Mouse (Mus musculus) heart, embryonic 14.5 days (tissue): ENCODE data around the gene Tfip11. TPM values are rescaled to one million over a fixed set of nuclear protein-coding genes. Genes with fewer than 3 reads are reported as not detected.

ENCODE experiments used
- ATAC-seq: fragments of 200-750 bp; cut with Nextera tagmentation; 2 replicates; pipeline ENCODE4 v1.8.0; 2017; ENCODE audit warnings: low read depth, moderate TSS enrichment; ENCODE audit not compliant: insufficient number of reproducible peaks, insufficient read depth, low FRiP score
- H3K27ac ChIP-seq, 2 experiments: fragments of 200-500 bp in 1 of 2; fragments of 300-500 bp in 1 of 2; sonication (generic) in 1 of 2; replicated peaks in 1 of 2; 2 replicates each; pipeline ENCODE4 v1.5.1; 2012 to 2014; ENCODE audit warnings: low read depth in 2 of 2, low read length in 2 of 2, control low read depth in 1 of 2, mild to moderate bottlenecking in 1 of 2, mixed read lengths in 1 of 2; ENCODE audit not compliant: control insufficient read depth in 1 of 2, insufficient read depth in 1 of 2
- H3K27me3 ChIP-seq: fragments of 300-500 bp; sonication (generic); 2 replicates; pipeline ENCODE4 v1.6.1; 2014; ENCODE audit warnings: mild to moderate bottlenecking, low read length, control low read depth; ENCODE audit not compliant: control insufficient read depth, insufficient read depth
- H3K36me3 ChIP-seq: fragments of 300-500 bp; sonication (generic); 2 replicates; pipeline ENCODE4 v1.6.1; 2014; ENCODE audit warnings: mild to moderate bottlenecking, control low read depth, low read length, mixed read lengths; ENCODE audit not compliant: control insufficient read depth, insufficient read depth
- H3K4me1 ChIP-seq, 2 experiments: fragments of 200-500 bp in 1 of 2; fragments of 300-500 bp in 1 of 2; sonication (generic) in 1 of 2; 2 replicates each; pipeline ENCODE4 v1.6.1; 2012 to 2014; ENCODE audit warnings: low read length in 2 of 2, control low read depth in 1 of 2, mixed read lengths in 1 of 2; ENCODE audit not compliant: control insufficient read depth in 2 of 2, insufficient read depth in 2 of 2
- H3K4me2 ChIP-seq: fragments of 300-500 bp; sonication (generic); 2 replicates; pipeline ENCODE4 v1.6.1; 2014; ENCODE audit warnings: mild to moderate bottlenecking, low read length
- H3K4me3 ChIP-seq, 2 experiments: fragments of 200-500 bp in 1 of 2; fragments of 300-500 bp in 1 of 2; sonication (generic) in 1 of 2; 2 replicates each; pipeline ENCODE4 v1.5.1; 2012 to 2014; ENCODE audit warnings: low read length in 2 of 2, mild to moderate bottlenecking in 2 of 2, control low read depth in 1 of 2, low read depth in 1 of 2, moderate library complexity in 1 of 2; ENCODE audit not compliant: control insufficient read depth in 1 of 2, insufficient read depth in 1 of 2
- H3K9ac ChIP-seq: fragments of 300-500 bp; sonication (generic); 2 replicates; pipeline ENCODE4 v1.6.1; 2014; ENCODE audit warnings: mild to moderate bottlenecking, low read length
- H3K9me3 ChIP-seq: fragments of 300-500 bp; sonication (generic); 2 replicates; pipeline ENCODE4 v1.6.1; 2016; ENCODE audit warnings: low read length, control low read depth; ENCODE audit not compliant: control insufficient read depth
- WGBS: fragments of 180-500 bp; shearing (Covaris S2); extraction: QIAGEN DNeasy Blood & Tissue Kit; methylation state at CpG from one replicate; pipeline ENCODE4 v1.1.7; 2014; 5-methylcytosine and 5-hydroxymethylcytosine counted together
- polyA plus RNA-seq: library from polyadenylated mRNA; unstranded; fragments of >200 nt; fragmentation: Nextera tagmentation; extraction: Ambion mirVana; gene quantifications from 2 replicates; pipeline ENCODE4 v1.2.1, GENCODE M21; 2014

The Tfip11 gene
- polyA plus RNA-seq, 1 experiment from 2014 or later = 13.4 TPM

DNA sequence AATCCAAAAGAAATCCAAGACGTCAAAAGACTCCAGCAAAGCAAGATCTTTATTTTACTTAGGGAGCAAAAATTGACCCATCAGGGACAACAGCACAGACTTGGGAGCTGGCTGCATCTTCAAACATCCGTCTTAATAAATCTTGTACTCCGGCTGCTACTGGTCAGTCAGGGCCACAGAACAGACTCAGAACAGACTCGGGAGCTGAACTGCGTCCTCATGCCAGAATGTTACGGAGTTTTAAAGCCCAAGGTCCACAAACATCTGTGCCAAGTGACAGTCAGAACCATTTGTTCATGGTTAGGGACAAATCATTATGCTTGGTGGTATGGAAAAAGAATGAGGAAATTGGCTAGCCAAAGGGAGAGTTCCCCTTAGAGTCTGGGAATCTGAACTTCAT, 2.9 kb upstream of the Tfip11 start:
- Histone ChIP-seq H3K4me1 (peaks cover 6 to 13% of the 10 kb centered on the region in 2 experiments; a peak in 3 of 4 replicates), H3K9me3 (no peaks in the 10 kb centered on the region), H3K36me3 (peaks cover 8% of the 10 kb centered on the region), H3K4me2 (no peak overlapping the region), H3K9ac (no peak overlapping the region), H3K27ac (no peak overlapping the region), H3K27me3 (no peaks in the 10 kb centered on the region), H3K4me3 (no peak overlapping the region)
- 82% methylated on average over 6 of the region's 6 CpGs for WGBS
- ATAC-seq = no peak

DNA sequence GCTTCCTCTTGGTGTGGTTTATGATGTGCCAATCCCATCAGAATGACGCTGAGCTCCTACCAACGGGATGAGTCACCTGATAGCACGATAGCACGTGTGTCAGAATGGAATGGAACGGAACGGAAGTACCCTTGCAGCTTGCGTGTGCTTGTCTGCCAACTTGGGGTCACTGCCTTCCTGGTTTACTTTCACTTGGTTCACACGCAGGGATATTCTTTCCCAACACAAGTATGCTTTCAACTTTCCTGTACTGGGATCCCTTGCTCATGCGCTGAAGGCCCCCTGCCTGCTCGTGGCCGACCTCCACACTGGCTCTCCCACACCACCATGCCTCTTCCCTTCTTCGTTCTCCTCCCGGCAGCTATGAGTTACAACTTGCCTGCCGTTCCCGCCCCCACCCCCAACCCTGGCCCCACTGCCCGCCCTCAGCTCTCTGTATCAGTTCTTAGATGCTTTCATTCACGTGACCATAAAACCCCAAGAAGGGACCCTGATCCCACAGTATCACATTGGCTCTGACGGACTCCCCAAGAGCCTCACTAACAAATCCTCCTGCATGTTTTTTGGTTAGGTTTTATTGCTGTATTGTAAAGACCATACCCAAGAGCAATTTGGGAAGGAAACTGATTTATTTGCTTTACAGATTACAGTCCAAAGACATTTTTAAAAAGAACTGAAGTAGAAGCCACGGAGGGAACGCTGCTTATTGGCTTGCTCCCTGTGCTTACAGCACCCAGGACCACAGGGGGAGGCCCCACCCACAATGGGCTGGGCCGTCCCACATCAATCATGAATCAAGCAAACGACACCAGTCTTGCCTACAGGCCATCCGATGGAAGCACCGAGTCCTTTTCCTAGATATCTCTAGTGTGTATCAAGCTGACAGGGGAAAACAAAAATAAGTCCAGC, 1.3 kb upstream of the Tfip11 start:
- peaks cover 6 to 13% of the 10 kb centered on the region in 2 experiments; a peak in 3 of 4 replicates for H3K4me1 ChIP-seq
- H3K27ac ChIP-seq = peak overlapping the region in 1 of 2 experiments; percentile 78; a peak in 2 of 4 replicates
- H3K36me3 ChIP-seq = peaks cover 23% of the 10 kb centered on the region
- WGBS = 18% methylated on average over 24 of the region's 24 CpGs
- no peaks in the 10 kb centered on the region for H3K9me3 ChIP-seq
- H3K4me3 ChIP-seq = peak overlapping the region; percentile 5 to 86
- ATAC-seq = 0 out of 2 replicates have a peak, but pooled peaks have one; percentile 39
- H3K9ac ChIP-seq = peak overlapping the region; percentile 54; the same call in 1 of the 2 replicates
- peak overlapping the region; percentile 70 for H3K4me2 ChIP-seq
- H3K27me3 ChIP-seq = no peaks in the 10 kb centered on the region

DNA sequence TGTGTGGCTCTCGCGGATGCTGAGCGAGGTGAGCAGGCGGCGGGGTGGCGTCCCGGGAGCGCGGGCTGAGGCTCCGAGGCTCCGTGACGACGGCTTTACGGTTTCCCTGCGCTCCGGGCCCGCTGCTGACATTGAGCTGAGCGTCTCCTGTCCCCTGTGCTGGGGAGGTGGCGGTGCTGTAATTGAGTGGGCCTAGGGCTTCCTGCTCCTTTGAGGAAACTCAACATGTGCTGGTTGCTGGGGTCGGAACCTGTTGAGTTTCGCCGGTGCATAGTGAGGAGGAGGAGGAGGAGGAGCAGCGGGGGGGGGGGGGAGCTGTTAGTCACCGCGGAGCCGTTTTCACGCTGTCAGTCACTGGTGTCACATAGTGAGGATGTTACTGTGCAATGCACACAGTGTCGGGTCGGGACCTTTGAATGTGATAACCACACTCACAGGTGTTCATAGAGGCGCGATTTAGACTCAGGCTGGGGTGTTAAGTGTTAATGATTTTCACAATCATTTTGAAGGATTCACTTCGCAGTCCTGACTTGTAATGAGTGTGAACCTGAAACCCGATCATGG, 370 bp downstream of the Tfip11 start:
- 2% methylated on average over 30 of the region's 33 CpGs for WGBS
- peaks cover 6 to 13% of the 10 kb centered on the region in 2 experiments; a peak in 3 of 4 replicates for H3K4me1 ChIP-seq
- peak overlapping the region; percentile 85 for H3K9ac ChIP-seq
- H3K9me3 ChIP-seq = no peaks in the 10 kb centered on the region
- peak overlapping the region; percentile 82 for H3K4me2 ChIP-seq
- peak overlapping the region; percentile 15 to 78; a peak in 2 of 4 replicates for H3K27ac ChIP-seq
- H3K36me3 ChIP-seq = peaks cover 39% of the 10 kb centered on the region
- peak overlapping the region; percentile 86 to 99 for H3K4me3 ChIP-seq
- H3K27me3 ChIP-seq = no peaks in the 10 kb centered on the region
- no peak for ATAC-seq

DNA sequence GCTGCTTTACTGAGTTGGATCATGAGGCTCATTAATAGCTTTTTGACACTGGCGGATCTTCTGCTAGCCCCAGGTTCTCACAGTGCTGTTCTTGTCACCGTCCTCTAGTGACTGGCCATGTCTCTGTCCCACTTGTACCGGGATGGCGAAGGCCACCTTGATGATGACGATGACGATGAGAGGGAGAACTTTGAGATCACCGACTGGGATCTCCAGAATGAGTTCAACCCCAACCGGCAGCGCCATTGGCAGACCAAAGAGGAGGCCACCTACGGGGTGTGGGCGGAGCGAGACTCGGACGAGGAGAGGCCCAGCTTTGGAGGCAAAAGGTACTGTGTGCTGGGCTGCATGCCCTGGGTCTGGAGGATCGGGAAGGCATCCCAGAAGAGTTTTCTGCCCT, 1.7 kb downstream of the Tfip11 start:
- no peaks in the 10 kb centered on the region for H3K9me3 ChIP-seq
- 89% methylated on average over 15 of the region's 15 CpGs for WGBS
- peaks cover 6 to 13% of the 10 kb centered on the region in 2 experiments; a peak in 3 of 4 replicates for H3K4me1 ChIP-seq
- no peak overlapping the region for H3K27ac ChIP-seq
- no peak overlapping the region for H3K4me2 ChIP-seq
- H3K9ac ChIP-seq = no peak overlapping the region
- H3K4me3 ChIP-seq = no peak overlapping the region
- ATAC-seq = no peak
- H3K36me3 ChIP-seq = peaks cover 52% of the 10 kb centered on the region
- no peaks in the 10 kb centered on the region for H3K27me3 ChIP-seq

DNA sequence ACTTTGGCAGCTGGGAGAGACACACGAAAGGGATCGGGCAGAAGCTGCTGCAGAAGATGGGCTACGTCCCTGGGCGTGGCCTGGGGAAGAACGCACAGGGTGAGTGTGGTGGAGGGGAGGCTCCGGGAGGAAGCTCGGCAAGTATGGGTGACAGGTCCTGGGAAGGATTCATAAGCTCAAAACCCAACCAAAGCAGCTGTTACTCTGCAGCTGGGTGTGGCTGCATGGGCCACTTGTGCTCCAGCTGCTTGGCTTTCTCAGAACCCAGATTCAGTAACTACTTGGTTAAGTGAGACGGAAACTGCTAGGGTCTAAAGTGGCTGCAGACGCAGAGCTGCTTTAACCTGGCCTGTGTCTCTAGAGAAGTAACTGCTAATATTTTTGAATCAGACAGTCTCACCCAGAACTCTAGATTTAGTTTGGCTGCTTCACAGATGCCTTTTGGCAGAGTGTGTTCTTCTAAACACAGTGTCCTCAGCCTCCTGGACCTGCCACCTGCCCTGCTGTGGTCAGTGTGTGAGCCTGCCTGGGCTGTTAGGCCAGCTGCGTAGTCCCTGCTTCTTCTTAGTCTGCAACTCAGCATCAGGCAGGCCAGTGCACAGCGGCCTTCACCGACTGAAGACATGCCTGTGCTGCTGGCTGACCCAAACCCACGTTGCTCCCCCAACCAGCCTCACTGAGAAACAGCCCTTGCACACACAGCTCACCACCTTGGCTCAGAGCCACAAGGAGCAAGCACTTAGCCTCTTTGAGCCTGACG, 3.8 kb downstream of the Tfip11 start:
- Histone ChIP-seq H3K9ac (no peak overlapping the region), H3K4me3 (no peak overlapping the region), H3K4me1 (peaks cover 4 to 13% of the 10 kb centered on the region in 2 experiments; a peak in 3 of 4 replicates), H3K4me2 (no peak overlapping the region), H3K9me3 (no peaks in the 10 kb centered on the region), H3K36me3 (peaks cover 73% of the 10 kb centered on the region), H3K27ac (no peak overlapping the region), H3K27me3 (no peaks in the 10 kb centered on the region)
- 90% methylated on average over 14 of the region's 14 CpGs for WGBS
- no peak for ATAC-seq

DNA sequence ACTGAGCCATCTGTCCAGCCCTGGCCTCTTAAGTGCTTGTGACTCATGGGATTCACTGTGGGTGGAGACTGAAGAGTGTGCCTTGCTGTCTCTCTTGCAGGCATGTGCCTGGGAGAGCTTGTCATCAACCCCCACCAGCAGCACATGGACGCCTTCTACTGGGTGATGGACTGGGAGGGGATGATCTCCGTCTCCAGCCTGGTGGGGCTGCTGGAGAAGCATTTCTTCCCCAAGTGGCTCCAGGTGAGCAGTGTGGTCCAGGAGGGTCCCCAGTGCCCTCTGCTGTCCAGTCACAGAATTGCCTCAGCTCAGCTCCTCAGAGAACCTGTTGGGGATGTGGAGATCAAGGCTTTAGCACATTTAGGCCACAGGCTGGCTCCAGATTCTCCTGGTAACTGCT, 9.3 kb downstream of the Tfip11 start:
- Histone ChIP-seq H3K27ac (no peak overlapping the region), H3K9ac (no peak overlapping the region), H3K4me1 (no peaks in the 10 kb centered on the region), H3K9me3 (no peaks in the 10 kb centered on the region), H3K27me3 (no peaks in the 10 kb centered on the region), H3K4me2 (no peak overlapping the region), H3K36me3 (peaks cover 92% of the 10 kb centered on the region), H3K4me3 (no peak overlapping the region)
- ATAC-seq = no peak
- 20% methylated on average over 2 of the region's 2 CpGs for WGBS

DNA sequence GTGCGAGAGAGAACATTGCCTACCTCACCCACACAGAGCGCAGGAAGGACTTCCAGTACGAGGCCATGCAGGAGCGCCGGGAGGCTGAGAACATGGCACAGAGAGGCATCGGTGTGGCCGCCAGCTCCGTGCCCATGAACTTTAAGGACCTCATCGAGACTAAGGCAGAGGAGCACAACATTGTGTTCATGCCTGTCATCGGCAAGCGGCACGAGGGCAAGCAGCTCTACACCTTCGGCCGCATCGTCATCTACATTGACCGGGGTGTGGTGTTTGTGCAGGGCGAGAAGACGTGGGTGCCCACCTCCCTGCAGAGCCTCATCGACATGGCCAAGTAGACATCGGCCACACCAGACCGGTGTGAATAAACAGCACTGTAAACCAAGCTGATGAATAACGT, 10.8 kb downstream of the Tfip11 start:
- 95% methylated on average over 22 of the region's 22 CpGs for WGBS
- Histone ChIP-seq H3K4me2 (no peak overlapping the region), H3K27me3 (no peaks in the 10 kb centered on the region), H3K9me3 (no peaks in the 10 kb centered on the region), H3K9ac (no peak overlapping the region), H3K36me3 (peaks cover 76% of the 10 kb centered on the region), H3K27ac (no peak overlapping the region), H3K4me1 (peaks cover 0 to under 1% of the 10 kb centered on the region in 2 experiments; a peak in 1 of 4 replicates), H3K4me3 (no peak overlapping the region)
- ATAC-seq = no peak
